Mouse (Mus musculus) midbrain, embryonic 16.5 days (tissue): ENCODE measurements around the gene Astn1. TPM values are rescaled to one million over a fixed set of nuclear protein-coding genes. Genes with fewer than 3 reads are reported as not detected.

Source experiments
- ATAC-seq: fragments of 200-750 bp; cut with Nextera tagmentation; 2 replicates; pipeline ENCODE4 v1.8.0; 2017; ENCODE audit warnings: moderate TSS enrichment
- H3K27ac ChIP-seq: fragments of 300-500 bp; sonication (generic); 2 replicates; pipeline ENCODE4 v1.5.1; 2014; ENCODE audit warnings: mild to moderate bottlenecking, low read length, mixed read lengths
- H3K27me3 ChIP-seq: fragments of 300-500 bp; sonication (generic); 2 replicates; pipeline ENCODE4 v1.6.1; 2014; ENCODE audit warnings: low read depth, low read length, mixed read lengths; ENCODE audit not compliant: control insufficient read depth, insufficient read depth
- H3K36me3 ChIP-seq: fragments of 300-500 bp; sonication (generic); 2 replicates; pipeline ENCODE4 v1.6.1; 2014; ENCODE audit warnings: mild to moderate bottlenecking, low read length, moderate library complexity, mixed read lengths; ENCODE audit not compliant: control insufficient read depth, insufficient read depth
- H3K4me1 ChIP-seq: fragments of 300-500 bp; sonication (generic); 2 replicates; pipeline ENCODE4 v1.6.1; 2014; ENCODE audit warnings: mild to moderate bottlenecking, low read length, mixed read lengths; ENCODE audit not compliant: control insufficient read depth, insufficient read depth
- H3K4me2 ChIP-seq: fragments of 300-500 bp; sonication (generic); 2 replicates; pipeline ENCODE4 v1.6.1; 2014; ENCODE audit warnings: mild to moderate bottlenecking, low read length, mixed read lengths
- H3K4me3 ChIP-seq: fragments of 300-500 bp; sonication (generic); 2 replicates; pipeline ENCODE4 v1.5.1; 2014; ENCODE audit warnings: low read depth, mild to moderate bottlenecking, low read length, moderate library complexity, mixed read lengths
- H3K9ac ChIP-seq: fragments of 300-500 bp; sonication (generic); 2 replicates; pipeline ENCODE4 v1.6.1; 2014; ENCODE audit warnings: low read depth, low read length, mixed read lengths
- H3K9me3 ChIP-seq: fragments of 300-500 bp; sonication (generic); replicated peaks from 2 replicates; pipeline ENCODE4 v1.6.1; 2014; ENCODE audit warnings: mild to moderate bottlenecking, low read length, mixed read lengths; ENCODE audit not compliant: control insufficient read depth, poor library complexity, severe bottlenecking
- WGBS: fragments of 180-500 bp; shearing (Covaris S2); extraction: QIAGEN DNeasy Blood & Tissue Kit; methylation state at CpG from one replicate; pipeline ENCODE4 v1.1.7; 2014; 5-methylcytosine and 5-hydroxymethylcytosine counted together
- polyA plus RNA-seq: library from polyadenylated mRNA; unstranded; fragments of >200 nt; fragmentation: Nextera tagmentation; extraction: Ambion mirVana; gene quantifications from 2 replicates; pipeline ENCODE4 v1.2.1, GENCODE M21; 2015

Gene Astn1
- polyA plus RNA-seq, 1 experiment from 2014 or later = 47.2 TPM

DNA sequence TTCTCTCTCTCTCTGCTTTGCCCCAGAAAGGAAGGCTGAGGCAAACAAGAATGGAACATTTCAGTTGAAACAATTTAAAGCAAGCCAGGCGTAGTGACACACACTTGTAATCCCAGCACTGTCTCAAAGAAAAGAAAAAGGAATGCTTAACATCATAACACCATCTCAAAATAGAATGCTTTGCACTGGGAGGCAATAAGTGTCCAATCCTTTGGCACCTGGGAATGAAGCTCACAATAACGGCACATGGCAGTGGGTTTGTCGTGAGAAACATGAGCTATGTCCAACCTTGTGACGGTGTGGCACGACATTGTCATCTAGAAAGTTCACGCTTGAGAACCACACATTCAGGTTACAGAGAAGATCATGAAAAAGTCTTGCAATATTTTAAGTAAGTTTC is 191.3 kb downstream of the Astn1 start:
- no peak overlapping the region for H3K27ac ChIP-seq
- no peak for ATAC-seq
- no peak overlapping the region for H3K4me2 ChIP-seq

DNA sequence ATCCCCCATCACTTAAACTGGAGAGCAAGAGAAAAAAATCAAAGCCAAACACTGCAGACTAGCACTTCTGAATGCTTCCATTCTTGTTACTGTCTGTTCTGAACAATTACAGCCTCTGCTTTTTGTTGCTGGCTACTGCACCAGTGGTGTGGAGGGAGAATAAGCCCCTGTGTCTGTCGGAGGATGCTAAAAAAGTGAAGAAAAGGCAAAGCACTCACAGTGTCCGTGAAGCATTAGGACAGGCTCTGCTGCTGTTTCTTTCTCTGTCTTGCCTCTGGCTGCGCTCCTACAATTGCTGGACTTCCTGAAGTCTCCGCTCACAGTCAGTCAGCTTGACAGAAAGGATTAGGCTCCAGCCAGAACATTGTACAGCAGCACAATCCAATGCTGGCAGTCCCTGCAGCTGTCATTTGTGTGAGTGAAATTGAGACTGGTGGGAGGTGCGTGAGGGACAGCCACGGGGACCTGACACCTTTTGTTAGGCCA is 192.0 kb downstream of the Astn1 start:
- Histone ChIP-seq H3K4me2 (no peak overlapping the region), H3K9me3 (no peaks in the 10 kb centered on the region), H3K9ac (no peak overlapping the region), H3K4me1 (peaks cover 13% of the 10 kb centered on the region), H3K27me3 (no peaks in the 10 kb centered on the region), H3K36me3 (no peaks in the 10 kb centered on the region), H3K4me3 (no peak overlapping the region), H3K27ac (peak overlapping the region; percentile 50)
- ATAC-seq = peak; percentile 62
- WGBS = 3% methylated on average over 6 of the region's 6 CpGs

More for the DNA sequence above, 191.3 kb downstream of the Astn1 start:
- no peak overlapping the region for H3K9ac ChIP-seq
- no peaks in the 10 kb centered on the region for H3K36me3 ChIP-seq
- no peaks in the 10 kb centered on the region for H3K27me3 ChIP-seq
- no peak overlapping the region for H3K4me3 ChIP-seq
- H3K9me3 ChIP-seq = no peaks in the 10 kb centered on the region
- WGBS = 66% methylated on average over 6 of the region's 6 CpGs
- peaks cover 14% of the 10 kb centered on the region for H3K4me1 ChIP-seq

DNA sequence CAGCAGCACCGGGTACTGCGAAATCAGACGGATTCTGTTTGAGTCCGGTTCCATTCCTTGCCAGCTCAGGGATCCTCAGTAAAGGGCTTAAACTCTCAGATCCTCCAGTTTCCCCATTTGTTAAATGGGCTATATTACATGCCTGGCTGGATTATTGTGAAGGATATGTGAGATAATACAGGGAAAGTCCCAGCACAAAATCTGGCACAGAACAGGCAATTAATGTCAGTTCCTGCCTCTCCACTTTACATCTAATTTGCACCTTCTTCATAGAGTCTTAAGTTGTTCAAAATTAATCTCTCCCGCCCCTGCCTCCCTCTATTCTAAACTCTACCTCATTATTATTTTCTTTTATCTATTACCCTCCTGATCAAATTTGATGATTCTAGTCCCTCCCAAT is 211.1 kb downstream of the Astn1 start:
- WGBS = 88% methylated on average over 5 of the region's 5 CpGs
- ATAC-seq = no peak

DNA sequence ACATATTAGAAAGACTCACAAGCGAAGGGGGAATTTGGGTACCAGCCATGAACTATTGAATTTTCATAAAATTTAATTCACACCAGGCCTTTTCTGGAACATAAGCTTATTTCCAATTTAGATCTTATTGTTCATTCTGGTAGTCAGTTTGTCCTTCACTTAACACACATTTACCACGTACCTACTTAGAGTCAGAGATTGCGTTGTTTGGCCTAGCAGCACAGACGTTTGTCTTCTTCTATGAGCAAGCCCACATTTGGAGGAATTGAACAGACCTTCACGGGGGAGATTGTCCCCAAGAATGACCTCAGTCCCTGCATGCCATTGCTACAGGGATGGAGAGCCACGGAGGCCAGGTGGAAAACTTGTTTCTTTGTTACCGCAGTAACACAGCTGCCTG is 211.5 kb downstream of the Astn1 start:
- H3K36me3 ChIP-seq = peaks cover 7% of the 10 kb centered on the region
- no peak overlapping the region for H3K4me2 ChIP-seq
- H3K9ac ChIP-seq = no peak overlapping the region
- 89% methylated on average over 7 of the region's 7 CpGs for WGBS
- H3K9me3 ChIP-seq = no peaks in the 10 kb centered on the region
- H3K27ac ChIP-seq = no peak overlapping the region
- H3K4me1 ChIP-seq = no peaks in the 10 kb centered on the region
- ATAC-seq = no peak
- H3K27me3 ChIP-seq = no peaks in the 10 kb centered on the region
- H3K4me3 ChIP-seq = no peak overlapping the region

More for the DNA sequence above, 211.1 kb downstream of the Astn1 start:
- H3K9ac ChIP-seq = no peak overlapping the region
- H3K27me3 ChIP-seq = no peaks in the 10 kb centered on the region
- H3K36me3 ChIP-seq = peaks cover 7% of the 10 kb centered on the region; the same call in 1 of the 2 replicates
- no peak overlapping the region for H3K27ac ChIP-seq
- no peak overlapping the region for H3K4me2 ChIP-seq
- no peaks in the 10 kb centered on the region for H3K9me3 ChIP-seq
- H3K4me1 ChIP-seq = no peaks in the 10 kb centered on the region
- H3K4me3 ChIP-seq = no peak overlapping the region

DNA sequence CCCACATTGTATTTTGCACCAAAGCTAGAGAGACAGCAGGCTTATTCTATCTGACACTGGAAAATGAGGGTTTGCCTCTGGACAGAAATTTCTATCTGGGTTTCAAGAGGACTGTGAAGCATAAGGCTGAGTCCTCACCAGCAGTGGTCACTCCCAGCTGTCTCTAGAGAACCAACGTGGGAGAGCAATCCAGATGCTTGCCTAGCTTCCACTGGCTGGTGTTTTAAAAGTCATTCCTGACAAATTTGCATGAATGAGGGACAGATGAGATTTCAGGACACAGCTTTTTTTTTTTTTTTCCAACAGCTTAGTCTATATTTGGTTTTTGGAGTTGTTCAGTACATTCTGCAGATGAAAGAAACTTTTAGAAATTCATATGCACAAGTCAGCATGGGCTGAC is 213.9 kb downstream of the Astn1 start:
- Histone ChIP-seq H3K4me2 (no peak overlapping the region), H3K36me3 (peaks cover 12% of the 10 kb centered on the region), H3K27ac (no peak overlapping the region), H3K27me3 (no peaks in the 10 kb centered on the region), H3K9me3 (no peaks in the 10 kb centered on the region), H3K4me1 (no peaks in the 10 kb centered on the region), H3K9ac (no peak overlapping the region), H3K4me3 (no peak overlapping the region)
- ATAC-seq = no peak
- WGBS = 65% methylated on average over 1 of the region's 1 CpGs

DNA sequence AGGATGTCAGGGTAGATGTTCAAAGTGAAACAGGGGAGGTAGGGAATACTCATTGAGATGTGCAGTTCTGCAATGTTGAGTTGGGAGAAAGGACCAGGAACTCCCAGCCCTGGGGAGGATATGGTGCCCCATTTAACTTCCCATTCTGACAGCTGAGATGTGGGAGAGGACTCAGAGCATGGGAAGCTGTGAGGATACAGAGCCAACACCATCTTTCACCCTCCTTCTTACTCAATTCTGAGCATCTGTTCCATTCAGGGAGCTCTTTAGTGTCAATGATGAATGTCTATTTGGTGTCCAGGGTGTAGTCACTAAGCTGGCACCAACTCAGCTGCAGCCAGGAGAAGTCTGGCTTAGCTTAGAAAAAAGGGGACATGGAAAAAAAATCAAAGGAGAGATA is 219.7 kb downstream of the Astn1 start:
- H3K36me3 ChIP-seq = peaks cover 8% of the 10 kb centered on the region; the same call in 1 of the 2 replicates
- no peak for ATAC-seq
- no peaks in the 10 kb centered on the region for H3K4me1 ChIP-seq
- H3K4me2 ChIP-seq = no peak overlapping the region
- H3K27ac ChIP-seq = no peak overlapping the region
- H3K9me3 ChIP-seq = no peaks in the 10 kb centered on the region
- H3K9ac ChIP-seq = no peak overlapping the region
- no peaks in the 10 kb centered on the region for H3K27me3 ChIP-seq
- no peak overlapping the region for H3K4me3 ChIP-seq

DNA sequence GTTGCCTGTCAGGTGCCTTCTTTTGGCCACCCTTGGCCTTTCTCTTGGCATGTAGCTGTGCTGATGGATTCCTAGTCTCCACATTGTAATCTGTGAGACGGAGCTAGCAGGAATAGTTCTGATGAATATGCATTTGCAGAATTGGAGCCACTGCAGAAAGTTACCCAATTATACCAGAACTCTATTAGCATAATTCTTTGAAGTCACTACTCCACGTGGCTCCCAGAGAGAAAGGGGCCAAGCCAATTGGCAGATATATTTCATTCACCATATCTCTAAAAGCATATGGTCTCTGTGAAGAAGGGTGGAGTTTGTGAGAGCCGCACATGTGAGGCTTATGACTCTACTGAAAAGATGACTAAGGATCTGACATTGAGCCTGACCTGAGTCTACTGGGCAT is 226.8 kb downstream of the Astn1 start:
- H3K27me3 ChIP-seq = no peaks in the 10 kb centered on the region
- no peak overlapping the region for H3K27ac ChIP-seq
- H3K4me2 ChIP-seq = no peak overlapping the region
- 56% methylated on average over 3 of the region's 3 CpGs for WGBS
- H3K36me3 ChIP-seq = peaks cover 9% of the 10 kb centered on the region
- no peaks in the 10 kb centered on the region for H3K4me1 ChIP-seq
- H3K4me3 ChIP-seq = no peak overlapping the region
- no peak for ATAC-seq
- no peak overlapping the region for H3K9ac ChIP-seq
- H3K9me3 ChIP-seq = no peaks in the 10 kb centered on the region

DNA sequence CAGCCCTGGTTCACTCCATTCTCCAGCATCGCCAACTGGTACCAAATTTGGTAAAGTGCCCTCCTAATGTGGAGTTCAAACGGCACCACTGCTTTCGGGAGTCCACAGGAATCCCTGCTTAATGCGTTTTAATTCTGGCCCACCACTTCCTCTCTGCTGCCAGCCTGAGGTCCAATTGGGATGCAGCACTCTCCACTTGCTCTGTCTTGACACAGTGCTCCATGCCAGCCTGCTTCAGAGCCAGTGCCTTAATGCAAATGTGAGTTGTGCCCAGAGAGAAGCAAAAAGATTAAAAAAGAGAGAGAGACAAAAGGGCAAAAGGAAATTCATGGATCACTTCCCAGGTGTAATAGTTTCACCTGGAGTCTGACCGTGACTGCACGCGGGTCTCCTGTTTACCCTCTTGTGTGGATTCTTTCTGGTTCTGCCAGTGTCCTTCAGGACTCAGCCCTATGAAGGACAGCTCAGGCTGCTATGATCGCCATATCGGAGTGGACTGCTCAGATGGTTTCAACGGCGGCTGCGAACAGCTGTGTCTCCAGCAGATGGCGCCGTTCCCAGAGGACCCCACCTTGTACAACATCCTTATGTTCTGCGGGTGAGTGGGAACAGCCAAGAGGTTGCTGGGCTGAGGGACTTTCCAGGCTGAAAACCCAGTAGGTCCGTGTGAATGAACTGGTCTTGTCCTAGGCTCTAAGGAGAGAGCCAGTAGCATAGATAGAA is 234.8 kb downstream of the Astn1 start:
- WGBS = 37% methylated on average over 16 of the region's 16 CpGs

DNA sequence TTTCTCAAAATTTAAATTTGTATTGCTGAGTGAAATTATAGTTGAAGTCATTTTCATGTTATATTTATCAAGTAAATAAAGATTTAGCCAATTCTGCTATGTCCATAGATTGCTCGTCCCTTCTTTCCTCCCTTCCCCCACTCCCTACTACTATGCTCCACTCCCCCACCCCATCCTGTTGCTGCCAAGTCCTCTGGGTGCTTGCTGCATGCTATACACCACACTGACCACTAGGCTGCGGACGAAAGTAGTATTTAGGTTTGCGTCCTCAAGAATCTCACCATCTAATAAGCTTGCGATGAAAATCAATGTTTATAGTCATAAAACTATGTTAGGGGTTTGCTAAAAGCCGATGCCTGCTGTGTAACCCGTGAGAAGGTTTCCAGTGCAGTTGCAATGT is 235.9 kb downstream of the Astn1 start:
- Histone ChIP-seq H3K4me1 (no peaks in the 10 kb centered on the region), H3K4me2 (no peak overlapping the region), H3K27ac (no peak overlapping the region), H3K27me3 (no peaks in the 10 kb centered on the region), H3K36me3 (peaks cover 3% of the 10 kb centered on the region), H3K9ac (no peak overlapping the region), H3K4me3 (no peak overlapping the region), H3K9me3 (no peaks in the 10 kb centered on the region)
- no peak for ATAC-seq
- 86% methylated on average over 7 of the region's 7 CpGs for WGBS

More for the DNA sequence above, 234.8 kb downstream of the Astn1 start:
- Histone ChIP-seq H3K27me3 (no peaks in the 10 kb centered on the region), H3K36me3 (peaks cover 9% of the 10 kb centered on the region), H3K4me1 (no peaks in the 10 kb centered on the region), H3K9ac (no peak overlapping the region), H3K4me2 (no peak overlapping the region), H3K27ac (peak overlapping the region; percentile 6; the same call in 1 of the 2 replicates), H3K4me3 (no peak overlapping the region), H3K9me3 (no peaks in the 10 kb centered on the region)
- ATAC-seq = peak; percentile 84
